Mouse (Mus musculus): ENCODE data around the gene Srrm1. TPM values are rescaled to one million over a fixed set of nuclear protein-coding genes. Genes with fewer than 3 reads are reported as not detected.
A peak's percentile ranks its signal among the peaks of the same experiment; 100 is the strongest.

The Srrm1 gene
- polyA plus RNA-seq, 1 experiment from 2014 or later: 240 TPM

DNA sequence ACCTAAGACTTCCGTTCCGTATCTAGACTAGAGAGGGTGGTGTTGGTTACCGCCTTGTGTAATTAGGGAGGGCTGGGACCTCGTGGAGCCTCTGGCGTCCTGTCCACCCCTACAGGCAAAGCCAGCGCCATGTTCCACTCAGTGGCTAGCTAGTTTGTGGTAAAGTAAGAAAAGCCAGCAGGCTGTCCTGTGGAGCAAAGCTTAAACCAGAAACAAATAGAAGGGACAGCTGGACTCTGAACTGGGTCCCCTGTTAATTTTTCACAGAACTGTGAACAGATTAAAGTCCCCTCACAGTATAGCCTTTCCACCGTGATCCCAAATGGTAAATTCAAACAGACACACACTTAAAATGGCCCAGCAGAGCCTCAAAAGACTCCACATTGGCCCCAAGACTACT lies 78.4 kb downstream of the Srrm1 start:
- Histone ChIP-seq H3K27ac (no peak overlapping the region), H3K4me1 (peaks cover 29% of the 10 kb centered on the region), H3K36me3 (replicated peaks) (peaks cover 10% of the 10 kb centered on the region), H3K9me3 (no peaks in the 10 kb centered on the region), H3K27me3 (ENCODE audit: poor library complexity, severe bottlenecking) (peaks cover 28% of the 10 kb centered on the region), H3K4me3 (no peak overlapping the region)
- no peak for DNase-seq (ENCODE audit: extremely low spot score, low spot score)
- WGBS: 73% methylated on average over 7 of the region's 7 CpGs

GRCm38 (mm10) chr4:135273307-135273682 lies 79.8 kb downstream of the Srrm1 start:
- H3K27ac ChIP-seq: peak overlapping the region; percentile 99
- 3% methylated on average over 17 of the region's 17 CpGs for WGBS
- peak overlapping the region; percentile 96 for H3K4me3 ChIP-seq
- DNase-seq (ENCODE audit: extremely low spot score, low spot score): peak; percentile 31
- no peaks in the 10 kb centered on the region for H3K9me3 ChIP-seq
- H3K4me1 ChIP-seq: peaks cover 42% of the 10 kb centered on the region
- peaks cover 28% of the 10 kb centered on the region for H3K27me3 ChIP-seq (ENCODE audit: poor library complexity, severe bottlenecking)
- peaks cover 24% of the 10 kb centered on the region for H3K36me3 ChIP-seq (replicated peaks)

GRCm38 (mm10) chr4:135272640-135273306 lies 80.3 kb downstream of the Srrm1 start, which contains the start of gene Clic4:
Clic4 (minus strand) TSS chr4:135272814.
- H3K36me3 ChIP-seq (replicated peaks): peaks cover 26% of the 10 kb centered on the region
- H3K27ac ChIP-seq: peak within 1 kb of the TSS; percentile 99
- WGBS: under 1% methylated on average over 60 of the region's 64 CpGs
- H3K9me3 ChIP-seq: no peaks in the 10 kb centered on the region
- peak; percentile 100 for DNase-seq (ENCODE audit: extremely low spot score, low spot score)
- peak within 1 kb of the TSS; percentile 96 for H3K4me3 ChIP-seq
- peaks cover 48% of the 10 kb centered on the region for H3K4me1 ChIP-seq
- peaks cover 28% of the 10 kb centered on the region for H3K27me3 ChIP-seq (ENCODE audit: poor library complexity, severe bottlenecking)

GRCm38 (mm10) chr4:135271881-135272616 lies 81.1 kb downstream of the Srrm1 start:
- peak overlapping the region; percentile 96 for H3K4me3 ChIP-seq
- DNase-seq (ENCODE audit: extremely low spot score, low spot score): peak; percentile 51
- peaks cover 28% of the 10 kb centered on the region for H3K27me3 ChIP-seq (ENCODE audit: poor library complexity, severe bottlenecking)
- peaks cover 30% of the 10 kb centered on the region for H3K36me3 ChIP-seq (replicated peaks)
- WGBS: under 1% methylated on average over 67 of the region's 67 CpGs
- H3K4me1 ChIP-seq: peaks cover 55% of the 10 kb centered on the region
- no peaks in the 10 kb centered on the region for H3K9me3 ChIP-seq
- peak overlapping the region; percentile 99 for H3K27ac ChIP-seq

GRCm38 (mm10) chr4:135271419-135271828 lies 81.7 kb downstream of the Srrm1 start:
- H3K4me1 ChIP-seq: peaks cover 57% of the 10 kb centered on the region
- WGBS: 3% methylated on average over 20 of the region's 20 CpGs
- H3K9me3 ChIP-seq: no peaks in the 10 kb centered on the region
- peak overlapping the region; percentile 96 for H3K4me3 ChIP-seq
- peak overlapping the region; percentile 99 for H3K27ac ChIP-seq
- H3K27me3 ChIP-seq (ENCODE audit: poor library complexity, severe bottlenecking): peaks cover 28% of the 10 kb centered on the region
- peak; percentile 34 for DNase-seq (ENCODE audit: extremely low spot score, low spot score)
- peaks cover 33% of the 10 kb centered on the region for H3K36me3 ChIP-seq (replicated peaks)

Other genes with a start within 250 kb of the Srrm1 start
- 0.04 TPM in 1 of 2 replicates, not detected in the other for gene Runx3, start 232.7 kb downstream of the Srrm1 start, polyA plus RNA-seq (2016; fragmentation: Nextera tagmentation; extraction: Ambion mirVana)
- 210 and 227 TPM in 2 replicates for gene Clic4, start 80.5 kb downstream of the Srrm1 start, polyA plus RNA-seq (2016; fragmentation: Nextera tagmentation; extraction: Ambion mirVana)
- 0.40 and 0.52 TPM in 2 replicates for gene Ncmap, start 44.9 kb upstream of the Srrm1 start, polyA plus RNA-seq (2016; fragmentation: Nextera tagmentation; extraction: Ambion mirVana)
- 10.4 and 10.7 TPM in 2 replicates for gene Rcan3, start 80.5 kb upstream of the Srrm1 start, polyA plus RNA-seq (2016; fragmentation: Nextera tagmentation; extraction: Ambion mirVana)
- gene Stpg1, start 141.5 kb upstream of the Srrm1 start, polyA plus RNA-seq (2016; fragmentation: Nextera tagmentation; extraction: Ambion mirVana): 0.16 and 0.32 TPM in 2 replicates
- 0.95 and 2.9 TPM in 2 replicates for gene Nipal3, start 141.7 kb upstream of the Srrm1 start, polyA plus RNA-seq (2016; fragmentation: Nextera tagmentation; extraction: Ambion mirVana)
- 3.4 and 3.9 TPM in 2 replicates for gene Grhl3, start 220.3 kb upstream of the Srrm1 start, polyA plus RNA-seq (2016; fragmentation: Nextera tagmentation; extraction: Ambion mirVana)

Measured in forebrain, embryonic 10.5 days (tissue).